Mouse (Mus musculus): ENCODE data around the gene Phf13.

The Phf13 gene

GRCm38 (mm10) chr4:151948497-151949471, 47.3 kb downstream of the Phf13 start:
- DNase-seq (ENCODE audit: extremely low spot score) = no peak

GRCm38 (mm10) chr4:151946211-151946610, 49.8 kb downstream of the Phf13 start:
- no peak for DNase-seq (ENCODE audit: extremely low spot score)

All from embryo, embryonic 9.5 days (tissue).